Mouse (Mus musculus) gastrocnemius, postnatal 4 days (tissue): ENCODE data around the gene Pfkm. TPM values are rescaled to one million over a fixed set of nuclear protein-coding genes. Genes with fewer than 3 reads are reported as not detected.

ENCODE experiments used
- DNase-seq, 2 experiments: peaks; one replicate each; pipeline ENCODE4 v3.0.0; 2021 to 2022; ENCODE audit warnings: low spot score in 2 of 2, mixed read lengths in 2 of 2
- total RNA-seq, 2 experiments: library from RNA; stranded (reverse); gene quantifications; 2 replicates each; pipeline ENCODE4 v1.2.3; 2021

Gene Pfkm
- total RNA-seq, 2 experiments from 2014 or later: 776 to 786 TPM

- no peak for DNase-seq
Observed at GRCm38 (mm10) chr15:98096957-98097356, 4.6 kb downstream of the Pfkm start.

- no peak for DNase-seq
Observed at GRCm38 (mm10) chr15:98098519-98098918, 6.1 kb downstream of the Pfkm start.

DNA sequence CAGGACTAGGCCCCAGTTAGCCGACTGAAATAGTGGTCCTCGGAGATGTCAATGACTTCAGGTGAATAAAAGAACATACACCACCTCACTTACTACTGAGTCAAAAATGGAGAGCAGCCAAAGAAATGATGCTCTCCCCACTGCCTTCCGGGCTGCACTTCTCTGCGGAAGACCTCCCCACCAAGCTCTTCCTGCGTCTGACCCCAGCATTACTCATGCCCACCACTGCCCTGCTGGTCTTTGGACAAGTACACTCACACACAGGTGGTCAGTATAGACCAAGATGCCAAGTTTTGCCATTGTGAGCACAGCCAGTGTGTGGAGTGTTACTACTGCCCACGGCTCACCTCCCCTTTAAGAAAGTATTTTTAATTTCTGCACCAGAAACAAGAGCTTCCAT lies 10.0 kb downstream of the Pfkm start:
- no peak for DNase-seq

DNA sequence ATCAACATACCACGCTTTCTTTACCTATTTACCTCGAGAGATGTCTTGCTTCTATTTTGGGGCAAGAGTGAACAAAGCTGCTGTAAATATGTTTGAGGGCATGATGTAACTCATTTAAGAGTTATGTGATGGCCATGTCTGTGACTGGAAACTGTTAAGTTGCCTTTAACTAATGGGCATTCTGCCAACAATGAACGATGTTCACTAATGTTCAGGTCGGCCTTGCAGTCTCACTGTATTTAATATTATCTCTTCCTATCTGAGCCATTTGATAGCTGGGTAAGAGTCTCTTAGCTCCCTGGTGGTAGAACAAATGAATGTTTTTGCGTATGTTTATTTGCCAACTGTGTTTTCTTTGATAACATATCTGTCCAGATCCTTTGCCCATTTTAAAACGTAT lies 14.1 kb downstream of the Pfkm start:
- DNase-seq: no peak

- no peak for DNase-seq
Observed at GRCm38 (mm10) chr15:98107230-98107629, 14.8 kb downstream of the Pfkm start.

GRCm38 (mm10) chr15:98107703-98108296 lies 15.4 kb downstream of the Pfkm start:
- no peak for DNase-seq

DNA sequence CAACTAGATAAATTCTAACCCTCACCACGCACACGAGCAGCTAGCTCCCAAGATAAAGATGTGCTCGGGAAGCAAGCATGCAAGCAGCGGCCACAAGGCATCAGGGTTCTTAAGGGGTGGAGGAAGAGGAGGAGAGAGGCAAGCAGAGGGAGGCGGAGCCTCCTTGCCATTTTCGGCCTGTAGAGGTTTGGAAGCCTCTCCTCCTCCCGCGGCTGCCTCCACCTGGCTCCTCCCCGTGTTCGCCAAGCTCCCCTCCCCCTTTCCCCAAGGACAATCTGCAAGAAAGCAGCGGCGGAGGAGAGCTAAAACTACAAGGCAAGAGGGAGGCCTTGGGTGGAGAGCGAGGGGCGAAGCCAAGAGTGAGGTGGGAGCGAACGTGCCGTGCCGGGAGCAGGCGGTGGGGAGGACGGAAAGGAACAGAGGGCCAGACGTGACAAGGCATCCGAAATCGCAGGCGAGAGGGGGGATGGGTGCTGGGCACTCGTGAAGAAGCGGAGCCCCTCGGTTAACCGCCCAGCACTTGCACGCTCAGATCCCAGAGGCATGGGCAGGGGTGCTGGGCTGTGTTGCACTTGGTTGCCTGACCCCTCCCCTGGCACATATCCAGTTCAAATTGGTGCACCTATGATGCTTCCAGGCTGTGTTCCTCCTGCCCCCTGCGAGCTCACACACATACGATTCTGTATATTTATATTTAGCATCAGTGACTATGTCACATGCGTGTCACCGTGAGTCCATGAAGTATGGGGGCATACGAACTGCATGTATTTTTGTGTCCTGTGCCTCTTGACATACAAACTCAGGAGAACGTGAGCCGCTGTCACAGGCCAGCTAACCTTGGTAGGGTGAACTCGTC lies 16.1 kb downstream of the Pfkm start:
- peak; percentile 56 to 80 for DNase-seq

DNA sequence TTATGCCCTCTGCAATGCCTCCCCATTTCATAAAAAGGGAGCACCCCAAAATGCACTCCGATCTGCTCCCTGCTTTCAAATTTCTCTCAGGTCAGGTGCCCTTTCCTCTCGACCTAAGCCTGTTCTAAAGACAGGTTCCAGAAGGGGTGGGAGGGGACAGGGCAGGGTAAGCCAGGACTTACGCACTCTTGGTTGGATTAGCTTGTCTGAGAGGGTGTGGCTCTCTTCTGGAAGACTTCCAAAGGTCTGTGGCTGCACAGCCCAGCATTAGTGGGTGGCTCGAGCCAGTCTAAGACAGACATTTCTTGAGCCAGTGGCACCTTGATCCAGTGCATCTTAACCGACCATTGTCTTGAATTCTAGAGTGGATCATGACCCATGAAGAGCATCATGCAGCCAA lies 19.4 kb downstream of the Pfkm start:
- DNase-seq: no peak

- DNase-seq: no peak
Observed at GRCm38 (mm10) chr15:98114098-98114851, 21.9 kb downstream of the Pfkm start.

GRCm38 (mm10) chr15:98114852-98115778 lies 22.7 kb downstream of the Pfkm start:
- no peak for DNase-seq

- DNase-seq: no peak
Observed at GRCm38 (mm10) chr15:98115779-98116163, 23.4 kb downstream of the Pfkm start.

- no peak for DNase-seq
Observed at GRCm38 (mm10) chr15:98116287-98116686, 23.9 kb downstream of the Pfkm start.

DNA sequence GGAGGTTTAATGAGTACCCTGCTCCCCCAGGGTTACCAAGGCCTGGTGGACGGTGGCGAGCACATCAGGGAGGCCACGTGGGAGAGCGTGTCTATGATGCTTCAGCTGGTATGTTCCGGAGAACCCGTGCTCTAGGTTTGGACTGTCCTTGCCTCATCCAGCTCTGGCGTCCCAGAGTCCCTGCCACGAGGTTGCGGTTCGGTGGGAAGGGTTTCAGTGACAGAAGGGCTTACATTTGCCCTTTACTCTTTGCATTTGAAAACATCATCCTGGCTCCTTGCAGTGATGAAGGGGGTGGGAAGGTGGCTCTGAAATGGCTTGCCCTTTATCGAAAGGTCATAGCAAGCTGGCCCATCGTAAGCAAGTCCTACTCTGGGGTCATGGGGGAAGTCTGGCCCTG lies 27.0 kb downstream of the Pfkm start:
- DNase-seq: no peak

DNA sequence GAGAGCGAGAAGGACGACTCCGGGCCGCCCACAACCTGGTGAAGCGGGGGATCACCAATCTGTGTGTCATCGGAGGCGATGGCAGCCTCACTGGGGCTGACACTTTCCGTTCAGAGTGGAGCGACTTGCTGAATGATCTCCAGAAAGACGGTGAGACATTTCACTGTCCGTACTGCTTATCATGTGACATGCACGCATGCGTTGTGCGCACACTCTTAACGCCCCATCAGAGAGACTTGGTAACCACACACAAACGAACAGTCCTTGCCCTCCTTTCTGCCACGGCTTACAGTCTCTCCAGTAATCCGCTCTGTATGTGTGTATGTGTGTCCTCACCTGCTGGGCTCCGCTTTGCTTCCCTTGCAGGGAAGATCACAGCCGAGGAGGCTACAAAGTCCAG lies 28.4 kb downstream of the Pfkm start:
- no peak for DNase-seq

- DNase-seq: no peak
Observed at GRCm38 (mm10) chr15:98131001-98131400, 38.6 kb downstream of the Pfkm start.

DNA sequence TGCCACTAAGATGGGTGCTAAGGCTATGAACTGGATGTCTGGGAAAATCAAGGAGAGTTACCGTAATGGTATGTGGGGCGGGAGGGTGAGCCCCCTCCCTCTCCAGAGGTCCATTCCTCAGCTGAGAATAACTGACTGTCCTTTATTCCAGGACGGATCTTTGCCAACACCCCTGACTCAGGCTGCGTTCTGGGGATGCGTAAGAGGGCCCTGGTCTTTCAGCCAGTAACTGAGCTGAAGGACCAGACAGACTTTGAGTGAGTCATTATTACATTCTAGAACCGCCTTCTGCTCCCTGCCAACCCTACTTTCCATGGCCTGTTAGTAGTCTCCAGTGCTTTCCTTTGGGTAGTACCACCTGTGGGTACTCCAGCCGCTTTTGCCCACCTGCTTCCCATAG lies 39.1 kb downstream of the Pfkm start:
- DNase-seq: no peak

DNA sequence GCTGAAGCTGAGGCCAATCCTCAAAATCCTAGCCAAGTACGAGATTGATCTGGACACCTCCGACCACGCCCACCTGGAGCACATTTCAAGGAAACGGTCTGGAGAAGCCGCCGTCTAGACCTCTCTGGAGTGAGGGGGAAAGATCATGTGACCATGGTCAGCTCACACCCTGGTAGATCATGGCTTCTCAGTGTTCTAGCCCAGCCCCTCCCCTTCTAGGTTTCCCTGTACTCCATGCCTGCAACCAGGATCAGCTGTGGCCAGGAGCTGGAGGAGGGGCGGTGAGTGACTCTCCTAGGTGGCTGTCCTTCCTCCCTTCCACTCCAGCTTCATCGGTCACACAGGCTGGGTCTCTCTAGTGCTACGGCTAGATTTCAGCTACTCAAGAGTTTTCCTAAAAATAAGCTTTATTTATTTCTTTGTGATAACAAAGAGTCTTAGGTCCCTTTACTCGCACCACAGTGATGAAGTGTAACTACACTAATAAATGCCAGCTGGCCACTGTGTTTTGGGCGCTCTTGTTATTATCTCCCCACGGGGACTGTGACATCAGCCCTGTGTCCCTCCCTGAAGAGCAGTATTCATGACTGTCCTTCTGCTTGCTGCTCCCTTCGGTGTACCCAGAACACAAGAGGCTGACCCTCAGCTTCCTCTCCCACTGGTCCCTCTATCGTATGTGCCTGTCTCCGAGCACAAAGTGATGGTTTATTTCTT lies 39.7 kb downstream of the Pfkm start:
- no peak for DNase-seq

GRCm38 (mm10) chr15:98133471-98133870 lies 41.1 kb downstream of the Pfkm start:
- DNase-seq: no peak

GRCm38 (mm10) chr15:98134034-98134433 lies 41.6 kb downstream of the Pfkm start:
- DNase-seq: no peak

DNA sequence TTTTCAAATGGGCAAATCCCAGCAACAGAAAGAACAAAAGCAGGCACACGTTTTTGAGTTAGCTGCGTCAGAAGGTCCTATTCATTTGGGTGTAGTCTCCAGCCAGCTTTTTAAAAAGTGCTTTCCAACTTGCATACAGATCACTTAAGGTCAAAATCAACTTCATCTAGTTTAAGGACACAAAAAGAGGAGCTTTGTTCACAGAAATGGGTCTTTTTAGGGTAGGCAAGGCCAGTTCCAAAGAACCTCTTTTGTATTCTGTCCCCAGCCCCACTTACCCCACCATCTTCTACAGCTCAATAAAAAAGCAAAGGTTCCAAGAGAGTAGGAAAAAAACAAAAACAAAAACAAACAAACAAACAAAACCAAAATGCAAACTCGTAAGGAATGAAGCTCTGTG lies 42.3 kb downstream of the Pfkm start:
- no peak for DNase-seq
